Mouse (Mus musculus) kidney, adult 2 months (tissue): ENCODE measurements at regions not wholly inside any gene's neighbourhood (a gene's known extent, or its start where the extent isn't known, plus 50 kb on each side); places are given as distances from the start of the nearest gene placed in this dataset.

Source experiments
- DNase-seq: peaks from one replicate; pipeline ENCODE4 v3.0.0; 2021
- H3K27ac ChIP-seq: fragments of 200-500 bp; 2 replicates; pipeline ENCODE4 v1.5.1; 2012; ENCODE audit warnings: low read depth, low read length, control low read depth, inconsistent platforms; ENCODE audit not compliant: insufficient read depth
- H3K27me3 ChIP-seq: fragments of 200-500 bp; replicated peaks from 2 replicates; pipeline ENCODE4 v1.6.1; 2012; ENCODE audit warnings: mild to moderate bottlenecking, moderate library complexity, low read length, inconsistent platforms; ENCODE audit not compliant: control insufficient read depth, insufficient read depth
- H3K36me3 ChIP-seq: fragments of 200-500 bp; 2 replicates; pipeline ENCODE4 v1.6.1; 2012; ENCODE audit warnings: mild to moderate bottlenecking, moderate library complexity, low read length, inconsistent platforms; ENCODE audit not compliant: control insufficient read depth, insufficient read depth
- H3K4me1 ChIP-seq: fragments of 200-500 bp; 2 replicates; pipeline ENCODE4 v1.6.1; 2011; ENCODE audit warnings: low read length; ENCODE audit not compliant: control insufficient read depth, insufficient read depth
- H3K4me3 ChIP-seq: fragments of 200-500 bp; 2 replicates; pipeline ENCODE4 v1.5.1; 2011; ENCODE audit warnings: mild to moderate bottlenecking, low read depth, low read length, control low read depth; ENCODE audit not compliant: insufficient read depth
- CTCF ChIP-seq: fragments of 200-500 bp; conservative IDR thresholded peaks from 2 replicates; pipeline ENCODE4 v1.5.1; 2011; ENCODE audit warnings: low read depth, mild to moderate bottlenecking, control low read depth, low read length, moderate library complexity, mixed read lengths; ENCODE audit not compliant: insufficient read depth, insufficient read length
- POLR2A ChIP-seq: fragments of 200-500 bp; IDR thresholded peaks from one replicate; pipeline ENCODE4 v1.6.1; 2011; ENCODE audit warnings: low read depth, low read length, control low read depth
- WGBS: fragments of 180-500 bp; shearing (Covaris S2); methylation state at CpG from one replicate; pipeline ENCODE4 v1.1.7; 2018; 5-methylcytosine and 5-hydroxymethylcytosine counted together

GRCm38 (mm10) chr11:71513067-71513350, 236.7 kb upstream of the Wscd1 start:
- Histone ChIP-seq H3K27me3 (no peaks in the 10 kb centered on the region), H3K36me3 (no peaks in the 10 kb centered on the region), H3K27ac (peak overlapping the region; percentile 5; the same call in 1 of the 2 replicates), H3K4me3 (no peak overlapping the region), H3K4me1 (0 out of 2 replicates have a peak, but pooled peaks cover 2% of the 10 kb centered on the region)
- 47% methylated on average over 3 of the region's 3 CpGs for WGBS
- no peak for TF ChIP-seq POLR2A
- TF ChIP-seq CTCF: no peak
- DNase-seq: peak; percentile 47

- 17% methylated on average over 6 of the region's 6 CpGs for WGBS
- peak; percentile 55 for DNase-seq
- no peaks in the 10 kb centered on the region for H3K36me3 ChIP-seq
- no peak overlapping the region for H3K27ac ChIP-seq
- no peaks in the 10 kb centered on the region for H3K27me3 ChIP-seq
- TF ChIP-seq CTCF (no peak), POLR2A (no peak)
- 0 out of 2 replicates have a peak, but pooled peaks cover 2% of the 10 kb centered on the region for H3K4me1 ChIP-seq
- H3K4me3 ChIP-seq: no peak overlapping the region
These were observed 234.5 kb upstream of the Wscd1 start for GRCm38 (mm10) chr11:71515264-71515663.

DNA sequence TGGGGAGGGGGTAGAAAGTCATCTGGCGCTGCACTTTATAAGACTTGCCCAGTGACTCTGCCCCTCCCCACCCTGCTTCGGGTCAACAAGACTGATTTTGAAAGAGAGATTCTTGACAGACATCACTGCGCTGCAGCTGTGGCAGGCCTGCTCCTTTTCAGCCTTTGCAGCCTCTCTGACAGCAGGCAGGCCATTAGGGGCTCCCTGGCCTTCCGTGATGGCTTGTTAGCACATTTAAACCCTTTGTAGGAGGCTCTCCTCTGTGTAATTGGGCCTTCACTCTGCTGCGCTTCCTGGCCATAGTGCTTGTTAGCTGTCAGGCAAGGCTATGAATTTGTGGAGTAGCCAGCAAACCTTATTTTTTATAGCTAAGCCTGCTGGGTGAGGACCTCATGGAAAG, 232.3 kb upstream of the Wscd1 start:
- Histone ChIP-seq H3K36me3 (no peaks in the 10 kb centered on the region), H3K27me3 (no peaks in the 10 kb centered on the region), H3K27ac (no peak overlapping the region), H3K4me1 (0 out of 2 replicates have a peak, but pooled peaks cover 2% of the 10 kb centered on the region), H3K4me3 (no peak overlapping the region)
- no peak for TF ChIP-seq POLR2A
- no peak for TF ChIP-seq CTCF
- WGBS: 74% methylated on average over 5 of the region's 5 CpGs
- no peak for DNase-seq

DNA sequence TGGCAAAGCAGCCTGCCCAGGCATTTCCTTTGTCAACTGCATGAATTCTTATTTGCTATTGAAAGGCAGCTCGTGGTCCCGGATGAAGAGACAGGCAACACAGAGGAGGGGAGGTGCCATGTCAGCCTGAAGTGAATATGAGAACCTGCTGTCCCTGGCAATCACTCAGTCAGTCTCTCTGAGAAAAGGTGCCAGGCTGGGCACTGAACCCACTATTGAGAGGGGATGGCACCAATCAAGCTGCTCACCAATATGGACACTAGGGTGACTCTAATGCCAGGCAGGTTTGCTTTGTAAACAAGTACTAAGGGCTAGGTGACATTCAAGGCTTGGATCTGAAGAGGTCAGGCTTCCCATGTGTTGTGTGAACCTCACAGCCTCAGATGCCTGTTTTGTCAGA, 222.0 kb upstream of the Wscd1 start:
- H3K36me3 ChIP-seq: no peaks in the 10 kb centered on the region
- no peak overlapping the region for H3K4me3 ChIP-seq
- no peaks in the 10 kb centered on the region for H3K4me1 ChIP-seq
- DNase-seq: no peak
- WGBS: 66% methylated on average over 2 of the region's 2 CpGs
- H3K27me3 ChIP-seq: no peaks in the 10 kb centered on the region
- H3K27ac ChIP-seq: no peak overlapping the region
- no peak for TF ChIP-seq POLR2A
- TF ChIP-seq CTCF: no peak

DNA sequence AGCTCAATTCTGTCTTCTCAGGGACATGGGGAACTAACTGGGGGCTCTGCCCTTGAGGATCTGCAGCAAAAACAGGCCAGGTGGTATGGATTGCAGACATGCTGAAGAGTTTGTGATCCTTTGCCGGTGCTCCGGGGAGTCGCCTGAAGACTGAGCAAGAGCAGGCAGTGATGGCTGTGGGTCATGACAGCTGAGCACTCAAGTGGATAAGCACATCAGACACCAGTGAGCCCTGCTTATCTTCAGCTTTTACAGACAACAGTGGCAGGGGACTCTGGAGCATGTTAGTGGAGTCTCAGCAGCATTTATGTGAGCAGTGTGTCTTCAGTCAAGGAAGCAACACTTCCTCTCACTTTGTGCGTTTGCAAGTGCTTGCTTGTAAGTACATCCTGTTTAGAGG, 221.1 kb upstream of the Wscd1 start:
- H3K36me3 ChIP-seq: no peaks in the 10 kb centered on the region
- no peaks in the 10 kb centered on the region for H3K27me3 ChIP-seq
- TF ChIP-seq POLR2A (no peak), CTCF (no peak)
- no peaks in the 10 kb centered on the region for H3K4me1 ChIP-seq
- DNase-seq: no peak
- H3K4me3 ChIP-seq: no peak overlapping the region
- H3K27ac ChIP-seq: no peak overlapping the region
- 66% methylated on average over 4 of the region's 4 CpGs for WGBS

- H3K4me3 ChIP-seq: no peak overlapping the region
These were observed 208.4 kb upstream of the Wscd1 start for GRCm38 (mm10) chr11:71541178-71541845.

DNA sequence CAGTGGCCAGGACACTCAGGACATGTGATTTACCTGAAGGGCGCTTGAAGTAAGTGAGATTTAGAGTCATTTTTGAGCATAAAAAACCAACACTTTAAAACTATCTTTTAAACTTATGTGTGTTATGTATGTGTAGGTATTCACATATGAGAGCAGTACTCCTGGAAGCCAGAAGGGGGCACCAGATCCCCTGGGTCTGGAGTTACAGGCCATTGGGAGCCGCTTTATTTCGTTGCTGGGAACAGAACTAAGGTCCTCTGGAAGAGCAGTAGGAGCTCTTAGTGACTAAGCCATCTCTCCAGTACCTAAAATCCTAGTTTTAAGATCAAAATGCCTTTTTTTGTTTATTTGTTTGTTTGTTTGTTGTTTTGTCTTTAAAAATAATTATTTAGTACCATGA, 192.3 kb upstream of the Wscd1 start:
- no peak overlapping the region for H3K4me3 ChIP-seq
- no peaks in the 10 kb centered on the region for H3K36me3 ChIP-seq
- H3K27ac ChIP-seq: no peak overlapping the region
- 0 out of 2 replicates have a peak, but pooled peaks have one; percentile 3 for TF ChIP-seq CTCF
- no peak for TF ChIP-seq POLR2A
- DNase-seq: no peak
- 94% methylated on average over 3 of the region's 3 CpGs for WGBS
- H3K4me1 ChIP-seq: no peaks in the 10 kb centered on the region
- no peaks in the 10 kb centered on the region for H3K27me3 ChIP-seq

More at GRCm38 (mm10) chr11:71541178-71541845, 208.4 kb upstream of the Wscd1 start:
- WGBS: 39% methylated on average over 6 of the region's 6 CpGs
- Histone ChIP-seq H3K27ac (no peak overlapping the region), H3K4me1 (no peaks in the 10 kb centered on the region), H3K36me3 (no peaks in the 10 kb centered on the region), H3K27me3 (no peaks in the 10 kb centered on the region)
- TF ChIP-seq CTCF: no peak
- no peak for TF ChIP-seq POLR2A
- DNase-seq: peak; percentile 2

DNA sequence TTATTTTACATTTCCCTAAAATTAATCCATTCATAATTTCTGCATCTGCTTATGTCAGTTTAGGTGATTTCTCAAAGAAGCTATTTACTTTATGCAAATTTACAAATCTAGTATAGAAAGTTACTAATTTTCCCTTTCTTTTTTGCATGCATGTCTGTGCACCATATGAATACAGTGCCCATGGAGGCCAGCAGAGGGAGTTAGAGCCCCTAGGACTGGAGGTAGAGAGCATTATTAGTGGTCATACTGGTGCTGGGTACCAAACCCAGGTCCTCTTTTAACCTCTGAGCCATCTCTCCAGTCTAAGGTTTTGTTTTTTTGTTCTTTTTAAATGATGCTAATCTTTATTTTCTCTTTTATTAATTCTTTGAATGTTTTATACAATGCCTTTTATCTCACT, 184.9 kb upstream of the Wscd1 start:
- no peaks in the 10 kb centered on the region for H3K27me3 ChIP-seq
- no peak for TF ChIP-seq CTCF
- no peak for TF ChIP-seq POLR2A
- H3K4me1 ChIP-seq: no peaks in the 10 kb centered on the region

More for the DNA sequence above, 184.9 kb upstream of the Wscd1 start:
- no peak overlapping the region for H3K27ac ChIP-seq
- no peak overlapping the region for H3K4me3 ChIP-seq
- H3K36me3 ChIP-seq: no peaks in the 10 kb centered on the region
- DNase-seq: no peak
